Mouse (Mus musculus) lung, postnatal 0 days (tissue): ENCODE measurements around the gene Nhp2. TPM values are rescaled to one million over a fixed set of nuclear protein-coding genes. Genes with fewer than 3 reads are reported as not detected.

ENCODE experiments used
- ATAC-seq: fragments of 200-750 bp; cut with Nextera tagmentation; 2 replicates; pipeline ENCODE4 v1.8.0; 2017; ENCODE audit warnings: moderate library complexity
- DNase-seq: peaks from one replicate; pipeline ENCODE4 v3.0.0-alpha.2; 2016; ENCODE audit warnings: low spot score
- H3K27ac ChIP-seq: fragments of 300-500 bp; sonication (generic); 2 replicates; pipeline ENCODE4 v1.5.1; 2014; ENCODE audit warnings: antibody characterized with exemption, mild to moderate bottlenecking, low read length, mixed read lengths
- H3K27me3 ChIP-seq: fragments of 300-500 bp; sonication (generic); replicated peaks from 2 replicates; pipeline ENCODE4 v1.6.1; 2014; ENCODE audit warnings: low read length, mixed read lengths; ENCODE audit not compliant: insufficient read depth
- H3K36me3 ChIP-seq: fragments of 300-500 bp; sonication (generic); 2 replicates; pipeline ENCODE4 v1.6.1; 2014; ENCODE audit warnings: low read length, mixed read lengths; ENCODE audit not compliant: insufficient read depth
- H3K4me1 ChIP-seq: fragments of 300-500 bp; sonication (generic); 2 replicates; pipeline ENCODE4 v1.6.1; 2014; ENCODE audit warnings: antibody characterized with exemption, low read depth, low read length, mixed read lengths; ENCODE audit not compliant: insufficient read depth
- H3K4me2 ChIP-seq: fragments of 300-500 bp; sonication (generic); replicated peaks from 2 replicates; pipeline ENCODE4 v1.6.1; 2014; ENCODE audit warnings: low read depth, mild to moderate bottlenecking, low read length, moderate library complexity, mixed read lengths
- H3K4me3 ChIP-seq: fragments of 300-500 bp; sonication (generic); 2 replicates; pipeline ENCODE4 v1.5.1; 2014; ENCODE audit warnings: low read depth, low read length
- H3K9ac ChIP-seq: fragments of 300-500 bp; sonication (generic); replicated peaks from 2 replicates; pipeline ENCODE4 v1.6.1; 2014; ENCODE audit warnings: low read depth, mild to moderate bottlenecking
- H3K9me3 ChIP-seq: fragments of 300-500 bp; sonication (generic); 2 replicates; pipeline ENCODE4 v1.6.1; 2016; ENCODE audit warnings: low read length, mixed read lengths
- CTCF ChIP-seq: IDR thresholded peaks from 2 replicates; pipeline ENCODE4 v1.5.1; 2016; ENCODE audit warnings: antibody characterized with exemption, mild to moderate bottlenecking
- EP300 ChIP-seq: IDR thresholded peaks from 2 replicates; pipeline ENCODE4 v1.6.1; 2016; ENCODE audit warnings: antibody characterized with exemption, mild to moderate bottlenecking, control low read depth
- WGBS: fragments of 180-500 bp; shearing (Covaris S2); extraction: QIAGEN DNeasy Blood & Tissue Kit; methylation state at CpG from one replicate; pipeline ENCODE4 v1.1.7; 2014; 5-methylcytosine and 5-hydroxymethylcytosine counted together
- polyA plus RNA-seq: library from polyadenylated mRNA; unstranded; fragments of >200 nt; fragmentation: Nextera tagmentation; extraction: Ambion mirVana; gene quantifications from 2 replicates; pipeline ENCODE4 v1.2.1, GENCODE M21; 2015

Nhp2 gene
- polyA plus RNA-seq, 1 experiment from 2014 or later: 67.2 TPM

GRCm38 (mm10) chr11:51648566-51648965 is 29.0 kb downstream of the Nhp2 start:
- Histone ChIP-seq H3K27ac (peak overlapping the region; percentile 83), H3K9ac (peak overlapping the region; percentile 74), H3K4me2 (peak overlapping the region; percentile 91), H3K4me1 (peaks cover 8% of the 10 kb centered on the region; the same call in 1 of the 2 replicates), H3K36me3 (no peaks in the 10 kb centered on the region), H3K4me3 (peak overlapping the region; percentile 69), H3K27me3 (no peaks in the 10 kb centered on the region), H3K9me3 (no peaks in the 10 kb centered on the region)
- DNase-seq: peak; percentile 53
- no peak for TF ChIP-seq CTCF
- TF ChIP-seq EP300: no peak
- WGBS: 17% methylated on average over 3 of the region's 3 CpGs
- ATAC-seq: no peak

- ATAC-seq (no peak), DNase-seq (no peak)
- H3K9ac ChIP-seq: peak overlapping the region; percentile 74
- no peak for TF ChIP-seq CTCF
- no peak for TF ChIP-seq EP300
- H3K36me3 ChIP-seq: no peaks in the 10 kb centered on the region
- peak overlapping the region; percentile 91 for H3K4me2 ChIP-seq
- H3K27ac ChIP-seq: peak overlapping the region; percentile 83
- no peaks in the 10 kb centered on the region for H3K9me3 ChIP-seq
- peaks cover 8% of the 10 kb centered on the region; the same call in 1 of the 2 replicates for H3K4me1 ChIP-seq
- H3K4me3 ChIP-seq: peak overlapping the region; percentile 69
- no peaks in the 10 kb centered on the region for H3K27me3 ChIP-seq
- 37% methylated on average over 11 of the region's 11 CpGs for WGBS
These were observed 29.8 kb downstream of the Nhp2 start for GRCm38 (mm10) chr11:51649111-51649888.

DNA sequence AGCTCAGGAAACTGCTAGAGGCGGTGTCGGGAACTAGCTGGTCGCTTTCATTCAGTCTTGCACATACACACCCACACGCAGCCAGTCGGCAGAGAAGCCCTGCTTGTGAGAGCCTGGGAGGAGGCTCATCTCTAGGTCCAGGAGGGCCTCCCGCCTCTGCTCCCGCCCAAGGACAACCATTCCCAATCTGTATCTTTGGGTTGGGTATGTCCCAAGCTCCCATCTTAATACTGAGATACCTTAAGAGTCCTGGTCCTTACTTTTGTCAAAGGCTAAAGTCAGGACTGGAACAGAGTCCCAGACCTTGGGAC is 30.3 kb downstream of the Nhp2 start:
- H3K4me1 ChIP-seq: peaks cover 8% of the 10 kb centered on the region; the same call in 1 of the 2 replicates
- DNase-seq (peak; percentile 49), ATAC-seq (no peak)
- peak overlapping the region; percentile 91 for H3K4me2 ChIP-seq
- H3K4me3 ChIP-seq: peak overlapping the region; percentile 69
- H3K27ac ChIP-seq: peak overlapping the region; percentile 83
- no peaks in the 10 kb centered on the region for H3K9me3 ChIP-seq
- TF ChIP-seq EP300: no peak
- TF ChIP-seq CTCF: no peak
- peak overlapping the region; percentile 74 for H3K9ac ChIP-seq
- H3K36me3 ChIP-seq: no peaks in the 10 kb centered on the region
- 9% methylated on average over 7 of the region's 7 CpGs for WGBS
- H3K27me3 ChIP-seq: no peaks in the 10 kb centered on the region

DNA sequence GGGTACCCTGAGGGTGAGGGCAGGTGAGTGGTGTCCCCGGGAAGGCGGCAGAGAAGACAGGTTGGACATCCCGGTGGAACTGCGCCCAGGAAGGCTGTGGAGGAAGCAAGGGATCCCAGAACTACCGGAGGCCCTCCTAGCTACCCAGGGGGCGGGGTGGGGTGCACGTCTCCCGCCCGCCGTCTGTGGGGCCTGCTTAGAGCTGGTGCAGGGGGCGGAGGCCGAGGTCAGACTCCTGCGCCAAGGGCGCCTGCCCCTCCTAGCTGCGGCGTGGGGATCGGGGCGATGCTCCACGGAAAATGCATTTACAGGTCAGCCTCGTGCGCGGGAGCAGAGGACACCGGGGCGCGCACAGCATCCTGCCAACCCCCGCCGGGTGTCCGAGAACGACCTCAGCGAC is 30.7 kb downstream of the Nhp2 start:
- H3K9me3 ChIP-seq: no peaks in the 10 kb centered on the region
- peak overlapping the region; percentile 83 for H3K27ac ChIP-seq
- ATAC-seq: peak; percentile 8
- 2% methylated on average over 28 of the region's 30 CpGs for WGBS
- H3K4me1 ChIP-seq: peaks cover 6% of the 10 kb centered on the region; the same call in 1 of the 2 replicates
- peak; percentile 20 for DNase-seq
- TF ChIP-seq CTCF (0 out of 2 replicates have a peak, but pooled peaks have one; percentile 2), EP300 (no peak)
- H3K9ac ChIP-seq: peak overlapping the region; percentile 74
- peak overlapping the region; percentile 91 for H3K4me2 ChIP-seq
- H3K36me3 ChIP-seq: no peaks in the 10 kb centered on the region
- H3K4me3 ChIP-seq: peak overlapping the region; percentile 69
- H3K27me3 ChIP-seq: no peaks in the 10 kb centered on the region

GRCm38 (mm10) chr11:51650691-51651515 is 31.4 kb downstream of the Nhp2 start, which contains the start of the genes N4bp3 and D930048N14Rik:
TSS of gene N4bp3 (minus strand) at chr11:51650842.
TSS of gene D930048N14Rik (plus strand) at chr11:51650954.
- peak within 1 kb of the TSS; percentile 91 for H3K4me2 ChIP-seq
- no peaks in the 10 kb centered on the region for H3K36me3 ChIP-seq
- DNase-seq (peak; percentile 85), ATAC-seq (peak; percentile 85)
- no peak for TF ChIP-seq EP300
- TF ChIP-seq CTCF: peak; percentile 20
- peak within 1 kb of the TSS; percentile 69 for H3K4me3 ChIP-seq
- WGBS: 1% methylated on average over 58 of the region's 70 CpGs
- peak within 1 kb of the TSS; percentile 83 for H3K27ac ChIP-seq
- H3K9ac ChIP-seq: peak within 1 kb of the TSS; percentile 74
- H3K4me1 ChIP-seq: peaks cover under 1% of the 10 kb centered on the region; the same call in 1 of the 2 replicates
- no peaks in the 10 kb centered on the region for H3K9me3 ChIP-seq
- H3K27me3 ChIP-seq: no peaks in the 10 kb centered on the region

GRCm38 (mm10) chr11:51652889-51653418 is 33.4 kb downstream of the Nhp2 start:
- H3K36me3 ChIP-seq: no peaks in the 10 kb centered on the region
- H3K4me1 ChIP-seq: no peaks in the 10 kb centered on the region
- H3K27ac ChIP-seq: no peak overlapping the region
- no peaks in the 10 kb centered on the region for H3K27me3 ChIP-seq
- H3K9me3 ChIP-seq: no peaks in the 10 kb centered on the region
- 97% methylated on average over 4 of the region's 4 CpGs for WGBS
- DNase-seq (no peak), ATAC-seq (no peak)
- H3K9ac ChIP-seq: no peak overlapping the region
- TF ChIP-seq EP300: no peak
- TF ChIP-seq CTCF: no peak
- no peak overlapping the region for H3K4me3 ChIP-seq
- H3K4me2 ChIP-seq: no peak overlapping the region
